Mouse (Mus musculus) ES-E14 (cell line): Measurements from ENCODE around the gene 2810006K23Rik. TPM values are rescaled to one million over a fixed set of nuclear protein-coding genes. Genes with fewer than 3 reads are reported as not detected.

Experiments
- DNase-seq: peaks from one replicate; pipeline ENCODE4 v3.0.0-alpha.2; 2013; ENCODE audit warnings: low read depth, low spot score
- H3K27ac ChIP-seq: 2 replicates; pipeline ENCODE4 v1.5.1; 2012; ENCODE audit warnings: low read depth, mild to moderate bottlenecking, low read length, moderate library complexity, mixed read lengths; ENCODE audit not compliant: poor library complexity, insufficient read depth, severe bottlenecking
- H3K36me3 ChIP-seq: 2 replicates; pipeline ENCODE4 v1.6.1; 2012; ENCODE audit warnings: mild to moderate bottlenecking, low read length, moderate library complexity, mixed read lengths; ENCODE audit not compliant: control insufficient read depth, poor library complexity, insufficient read depth, severe bottlenecking
- H3K4me1 ChIP-seq, 2 experiments: fragments of 150-350 bp in 1 of 2; sonication (generic) in 1 of 2; 2 replicates each; pipeline ENCODE4 v1.6.1; 2012; ENCODE audit warnings: low read length in 2 of 2, mild to moderate bottlenecking in 1 of 2, mixed read lengths in 1 of 2; ENCODE audit not compliant: control insufficient read depth in 2 of 2, insufficient read depth in 2 of 2, poor library complexity in 1 of 2
- H3K4me3 ChIP-seq, 2 experiments: fragments of 150-350 bp in 1 of 2; sonication (generic) in 1 of 2; 2 replicates each; pipeline ENCODE4 v1.5.1; 2012; ENCODE audit warnings: low read length in 2 of 2, low read depth in 1 of 2, mild to moderate bottlenecking in 1 of 2, mixed read lengths in 1 of 2; ENCODE audit not compliant: insufficient read depth in 1 of 2, poor library complexity in 1 of 2, severe bottlenecking in 1 of 2
- H3K9ac ChIP-seq: 2 replicates; pipeline ENCODE4 v1.6.1; 2012; ENCODE audit warnings: low read depth, mild to moderate bottlenecking, low read length, mixed read lengths; ENCODE audit not compliant: poor library complexity, insufficient read depth, severe bottlenecking
- H3K9me3 ChIP-seq: fragments of 150-350 bp; sonication (generic); 2 replicates; pipeline ENCODE4 v1.6.1; 2012; ENCODE audit warnings: low read depth, mild to moderate bottlenecking, low read length; ENCODE audit not compliant: control insufficient read depth, insufficient read depth
- CHD2 ChIP-seq: IDR thresholded peaks from 2 replicates; pipeline ENCODE4 v1.6.1; 2014; ENCODE audit warnings: mild to moderate bottlenecking, low read depth, low read length, inconsistent platforms
- HCFC1 ChIP-seq: IDR thresholded peaks from 2 replicates; pipeline ENCODE4 v1.6.1; 2012; ENCODE audit warnings: low read length, inconsistent platforms, borderline replicate concordance; ENCODE audit not compliant: insufficient read depth
- MAFK ChIP-seq: IDR thresholded peaks from 2 replicates; pipeline ENCODE4 v1.6.1; 2014; ENCODE audit warnings: mild to moderate bottlenecking, low read depth, low read length, inconsistent platforms; ENCODE audit not compliant: insufficient read depth
- ZC3H11A ChIP-seq: IDR thresholded peaks from 2 replicates; pipeline ENCODE4 v1.6.1; 2012; ENCODE audit warnings: low read depth, mild to moderate bottlenecking, inconsistent platforms, low read length, borderline replicate concordance
- ZNF384 ChIP-seq: IDR thresholded peaks from 2 replicates; pipeline ENCODE4 v1.6.1; 2012; ENCODE audit warnings: low read depth, low read length, inconsistent platforms
- in situ Hi-C, 2 experiments: fragments of 600-800 bp; cut with MboI; formaldehyde crosslinking; loops; one replicate each; pipeline ENCODE4 v1.15.1; 2025; ENCODE audit warnings: low sequenced_read_pairs in 2 of 2, inconsistent platforms in 1 of 2; ENCODE audit not compliant: unreplicated experiment in 2 of 2
- total RNA-seq: library from RNA; depleted of rRNA; stranded (reverse); fragments of 300-350 nt; gene quantifications from 2 replicates; pipeline ENCODE4 v1.2.3, GENCODE M21; 2012; rRNA removed

The 2810006K23Rik gene
- 4.3 and 7.3 TPM in 2 replicates for total RNA-seq

DNA sequence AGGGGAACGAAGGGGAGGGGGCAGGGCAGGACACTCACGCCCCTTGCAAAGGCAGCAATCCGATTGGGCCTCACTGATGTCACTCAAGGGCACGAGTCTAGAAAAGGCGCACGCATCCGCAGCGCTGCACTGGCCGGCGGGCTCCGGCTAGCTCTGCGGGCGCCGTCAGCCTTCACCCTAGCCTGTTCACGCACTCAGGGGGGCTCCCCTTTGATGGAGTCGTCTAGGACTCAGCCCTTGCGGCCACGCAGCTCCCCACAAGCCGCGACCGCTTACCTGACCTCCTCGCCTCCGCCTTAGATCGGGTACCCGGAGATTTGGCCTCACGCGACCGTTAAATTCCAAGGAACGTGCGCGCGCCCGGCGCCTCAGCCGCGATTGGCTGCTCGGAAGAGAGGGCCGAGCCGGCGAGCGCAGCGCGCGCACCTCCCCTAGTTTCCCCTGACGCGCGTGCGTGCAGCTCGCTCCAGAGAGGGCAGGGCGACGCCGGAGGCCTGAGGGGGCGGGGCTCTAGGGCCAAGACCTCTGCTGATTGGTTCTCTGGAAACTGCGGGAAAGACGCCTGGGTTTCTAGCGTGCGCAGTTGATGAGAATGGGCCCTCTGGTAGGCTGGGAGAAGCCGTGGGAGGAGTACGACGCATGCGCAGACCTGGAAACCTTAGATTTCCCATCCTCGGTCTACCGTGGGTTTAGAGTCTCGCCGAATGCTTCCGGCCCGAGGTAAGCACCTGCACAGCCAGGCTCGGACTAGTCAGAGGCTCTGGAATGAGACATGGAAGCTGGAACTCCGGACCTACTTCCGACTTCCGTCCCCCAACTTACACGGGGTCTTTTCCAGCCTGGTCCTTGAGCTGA is at the start of gene 2810006K23Rik, which contains the start of gene Mphosph9:
TSS of gene 2810006K23Rik (plus strand) at position 580 of the 855 bp plus-strand sequence.
TSS of gene Mphosph9 (minus strand) at position 463 of the 855 bp plus-strand sequence.
- no peaks in the 10 kb centered on the region for H3K36me3 ChIP-seq
- in situ Hi-C loops: no loop called here
- peaks cover 0 to 2% of the 10 kb centered on the region in 2 experiments; a peak in 2 of 4 replicates for H3K4me1 ChIP-seq
- H3K4me3 ChIP-seq: peak within 1 kb of the TSS; percentile 84 to 96
- no peaks in the 10 kb centered on the region for H3K9me3 ChIP-seq
- TF ChIP-seq MAFK (0 out of 2 replicates have a peak, but pooled peaks have one; percentile 12), ZNF384 (no peak), ZC3H11A (no peak), HCFC1 (peak; percentile 75; the same call in 1 of the 2 replicates), CHD2 (peak; percentile 88)
- H3K9ac ChIP-seq: peak within 1 kb of the TSS; percentile 97
- H3K27ac ChIP-seq: peak within 1 kb of the TSS; percentile 94
- peak; percentile 99 for DNase-seq

GRCm38 (mm10) chr5:124282854-124283253 is 45.0 kb upstream of the 2810006K23Rik start:
- H3K36me3 ChIP-seq: peaks cover 17% of the 10 kb centered on the region
- no peak overlapping the region for H3K27ac ChIP-seq
- no peak overlapping the region for H3K4me3 ChIP-seq
- in situ Hi-C loops: no loop called here
- TF ChIP-seq MAFK (no peak), CHD2 (no peak), ZNF384 (no peak)
- DNase-seq: no peak
- H3K9me3 ChIP-seq: no peaks in the 10 kb centered on the region
- no peak overlapping the region for H3K9ac ChIP-seq
- no peaks in the 10 kb centered on the region; a peak in 1 of 4 replicates for H3K4me1 ChIP-seq

DNA sequence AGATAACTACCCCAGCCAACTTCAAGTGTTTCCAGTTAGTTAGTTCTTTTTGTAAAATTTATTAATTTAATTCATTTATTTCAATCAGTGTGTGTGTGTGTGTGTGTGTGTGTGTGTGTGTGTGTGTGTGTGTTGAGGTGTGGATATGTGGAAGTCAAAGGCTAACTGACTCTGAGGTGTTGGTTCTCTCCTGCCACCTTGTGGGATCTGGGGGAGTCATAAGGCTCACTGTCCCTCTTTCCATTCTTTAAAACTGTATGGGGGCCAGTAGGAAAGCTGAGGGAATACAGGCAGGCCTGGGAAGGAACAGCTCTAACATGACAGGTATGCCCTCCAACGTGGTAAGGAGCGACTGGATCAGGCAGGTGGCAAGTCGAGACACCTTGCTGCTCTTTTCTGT is 43.6 kb upstream of the 2810006K23Rik start:
- TF ChIP-seq ZNF384: no peak
- no peak for TF ChIP-seq HCFC1
- no peak for TF ChIP-seq ZC3H11A
- TF ChIP-seq CHD2: no peak
- TF ChIP-seq MAFK: no peak
- H3K4me1 ChIP-seq: no peaks in the 10 kb centered on the region; a peak in 1 of 4 replicates
- H3K27ac ChIP-seq: no peak overlapping the region
- H3K4me3 ChIP-seq: no peak overlapping the region
- H3K9me3 ChIP-seq: no peaks in the 10 kb centered on the region
- H3K36me3 ChIP-seq: peaks cover 14% of the 10 kb centered on the region
- no peak for DNase-seq
- H3K9ac ChIP-seq: no peak overlapping the region
- in situ Hi-C loops: no loop called here

DNA sequence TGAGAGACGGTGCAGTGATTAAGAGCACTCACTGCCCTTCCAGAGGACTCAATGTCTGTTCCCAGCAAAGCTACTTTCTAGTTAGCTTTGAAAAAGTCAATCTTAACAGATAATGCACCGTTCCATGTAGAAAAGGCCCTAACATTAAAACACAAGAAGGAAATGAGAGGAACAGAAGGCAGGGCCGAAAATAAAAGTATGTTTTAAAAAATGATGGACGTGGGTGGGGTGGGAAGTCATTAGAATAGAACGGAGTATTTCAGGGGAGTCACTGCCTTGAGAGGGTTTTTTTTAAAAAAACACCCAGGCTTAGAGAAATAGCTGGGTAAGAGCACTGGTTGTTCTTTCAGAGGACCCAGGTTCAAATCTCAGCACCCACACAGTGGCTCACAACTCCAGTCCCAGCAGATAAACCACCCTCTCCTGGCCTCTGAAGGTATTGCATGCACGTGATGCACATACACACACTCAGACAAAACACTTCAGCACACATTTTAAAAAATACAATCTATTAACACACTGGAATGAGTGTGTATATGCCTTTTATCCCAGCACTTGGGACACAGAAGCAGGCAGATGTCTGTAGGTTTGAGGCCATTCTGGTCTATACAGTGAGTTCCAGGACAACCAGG is 40.2 kb upstream of the 2810006K23Rik start:
- Histone ChIP-seq H3K9me3 (no peaks in the 10 kb centered on the region), H3K4me1 (no peaks in the 10 kb centered on the region), H3K36me3 (peaks cover 22% of the 10 kb centered on the region), H3K9ac (no peak overlapping the region), H3K4me3 (no peak overlapping the region), H3K27ac (no peak overlapping the region)
- no peak for DNase-seq
- TF ChIP-seq ZNF384: no peak
- TF ChIP-seq MAFK: no peak
- TF ChIP-seq HCFC1: no peak
- TF ChIP-seq CHD2: no peak
- no peak for TF ChIP-seq ZC3H11A
- in situ Hi-C loops: no loop called here
